Mouse (Mus musculus) embryonic fibroblast, embryonic 13.5 days (primary cell): Measurements from ENCODE around the gene Tmem150b.

ENCODE experiments used
- CTCF ChIP-seq: IDR thresholded peaks from 2 replicates; pipeline ENCODE4 v1.5.1; 2011; ENCODE audit warnings: mild to moderate bottlenecking, control low read depth, low read length, moderate library complexity, borderline replicate concordance; ENCODE audit not compliant: insufficient read depth
- POLR2A ChIP-seq: IDR thresholded peaks from 2 replicates; pipeline ENCODE4 v1.6.1; 2011; ENCODE audit warnings: low read depth, mild to moderate bottlenecking, control low read depth, low read length, moderate library complexity

DNA sequence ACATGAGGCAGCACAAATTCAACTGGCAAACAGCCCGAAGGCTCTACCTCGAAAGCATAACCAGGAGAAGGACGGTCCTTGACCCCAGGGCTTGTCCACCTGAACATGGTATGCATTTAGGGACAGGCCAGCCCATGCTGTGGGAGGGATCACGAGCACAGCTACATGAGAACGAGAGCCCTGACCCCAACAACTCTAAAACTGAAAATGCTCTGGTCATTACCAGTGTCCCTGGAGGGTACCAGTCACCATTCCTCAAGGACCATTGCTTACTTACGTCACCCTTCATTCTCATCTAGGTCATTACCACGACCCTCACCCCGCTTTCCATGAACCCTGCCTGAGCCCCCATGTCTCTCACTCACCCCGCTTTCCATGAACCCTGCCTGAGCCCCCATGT is 55.9 kb downstream of the Tmem150b start:
- TF ChIP-seq CTCF (no peak), POLR2A (no peak)
